Mouse (Mus musculus) layer of hippocampus, postnatal 25 days (tissue): ENCODE measurements around the gene Lrrfip1. TPM values are rescaled to one million over a fixed set of nuclear protein-coding genes. Genes with fewer than 3 reads are reported as not detected.

Source experiments
- DNase-seq, 2 experiments: peaks; one replicate each; pipeline ENCODE4 v3.0.0; 2022; ENCODE audit warnings: mixed read lengths in 2 of 2, low spot score in 1 of 2; ENCODE audit errors: extremely low spot score in 1 of 2
- total RNA-seq, 2 experiments: library from RNA; stranded (reverse); gene quantifications; 2 replicates each; pipeline ENCODE4 v1.2.3; 2021

Gene Lrrfip1
- total RNA-seq, 2 experiments from 2014 or later = 64.0 to 74.4 TPM

GRCm38 (mm10) chr1:90997641-90998040 lies 896 bp upstream of the Lrrfip1 start:
- DNase-seq = no peak

DNA sequence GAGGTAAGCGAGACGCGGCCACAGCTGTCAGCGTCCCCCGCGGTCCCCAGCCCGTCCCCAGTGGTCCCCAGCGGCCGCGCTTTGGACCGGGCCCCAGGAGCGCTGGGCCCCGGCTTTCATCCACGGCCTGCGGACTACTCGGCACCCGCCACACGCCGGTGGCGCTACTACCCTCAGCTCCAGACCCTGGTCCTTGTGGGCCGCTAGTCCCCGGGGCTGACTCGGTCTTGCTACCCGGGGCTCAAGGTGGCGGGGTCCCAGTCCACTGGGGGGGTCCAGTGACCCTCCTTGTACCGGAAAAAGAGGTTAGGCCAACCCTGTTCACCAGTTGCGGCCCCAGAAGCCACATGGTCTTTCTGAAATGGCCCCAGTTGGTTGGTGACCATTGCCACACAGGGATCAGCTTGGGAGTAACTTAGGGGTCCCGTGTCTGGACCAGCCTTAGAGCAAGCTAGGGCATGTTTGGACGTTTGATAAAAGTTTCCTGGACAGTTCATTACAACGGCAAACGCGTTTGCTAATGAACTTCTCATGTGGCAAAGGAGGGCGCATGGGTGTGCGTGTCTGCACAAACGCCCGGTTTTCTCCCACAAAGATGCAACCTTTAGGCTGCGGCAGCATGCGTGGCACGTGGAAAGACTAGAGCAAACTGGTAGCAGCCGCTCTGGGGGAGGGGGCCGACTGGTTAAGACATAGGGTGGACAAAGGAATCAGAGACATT lies 514 bp downstream of the Lrrfip1 start:
- DNase-seq = no peak

- no peak for DNase-seq
Measured at GRCm38 (mm10) chr1:90999911-91000601, 1.5 kb downstream of the Lrrfip1 start.

DNA sequence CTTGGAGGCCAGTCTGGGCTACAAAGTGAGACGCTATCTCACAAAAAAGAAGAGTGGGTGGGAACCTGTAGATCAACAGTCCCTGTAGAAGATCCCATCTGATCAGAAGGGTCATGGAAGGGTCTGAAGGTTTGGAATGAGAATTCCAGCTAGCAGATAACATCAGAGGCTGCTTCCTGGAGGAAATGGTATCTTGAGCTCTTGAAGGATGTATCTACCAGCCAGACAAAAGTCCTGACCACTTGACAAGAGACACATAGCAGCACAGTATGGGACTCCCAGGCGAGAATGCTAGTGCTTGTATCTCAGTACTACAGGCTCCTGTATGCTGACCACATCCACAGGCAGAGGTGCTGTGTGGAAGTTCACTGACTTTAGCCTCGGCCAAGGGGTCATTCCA lies 2.6 kb downstream of the Lrrfip1 start:
- DNase-seq = no peak

- DNase-seq = no peak
Measured at GRCm38 (mm10) chr1:91001871-91002539, 3.5 kb downstream of the Lrrfip1 start.

- no peak for DNase-seq
Measured at GRCm38 (mm10) chr1:91002641-91003040, 4.1 kb downstream of the Lrrfip1 start.

DNA sequence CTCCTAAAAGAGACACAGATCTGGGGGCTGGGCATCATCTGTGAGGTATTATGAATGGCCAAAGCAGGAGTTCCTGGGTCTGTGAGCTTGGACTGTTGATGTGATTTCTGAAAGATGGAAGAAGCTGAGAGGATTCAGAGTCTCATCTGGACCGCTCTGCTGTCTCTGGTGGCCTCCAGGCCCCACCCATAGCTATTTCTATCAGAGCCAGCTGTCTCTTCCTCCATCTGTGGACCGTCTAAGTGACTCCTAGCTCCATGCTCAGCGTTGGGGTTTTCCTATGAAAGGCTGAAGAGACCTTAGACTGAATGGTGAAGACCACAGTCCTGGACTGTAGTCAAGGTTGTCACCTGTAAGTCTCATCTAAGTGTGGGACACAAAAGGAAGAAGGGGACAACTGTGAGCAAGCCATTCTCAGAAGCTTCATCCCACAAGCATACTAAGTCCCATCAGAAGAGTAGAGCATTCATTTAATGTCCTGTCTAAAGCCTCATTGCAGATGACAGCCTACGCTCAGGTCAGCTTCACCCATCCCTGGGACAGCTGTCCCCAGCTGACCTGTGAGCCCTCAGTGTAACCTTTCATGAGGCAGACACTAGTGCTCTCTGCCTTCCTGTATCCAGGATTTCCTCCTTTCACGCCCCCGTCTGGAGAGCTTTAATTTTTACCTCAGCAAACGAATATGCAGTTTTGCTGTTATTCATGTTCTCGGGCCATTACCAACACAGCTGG lies 5.2 kb downstream of the Lrrfip1 start:
- no peak for DNase-seq

DNA sequence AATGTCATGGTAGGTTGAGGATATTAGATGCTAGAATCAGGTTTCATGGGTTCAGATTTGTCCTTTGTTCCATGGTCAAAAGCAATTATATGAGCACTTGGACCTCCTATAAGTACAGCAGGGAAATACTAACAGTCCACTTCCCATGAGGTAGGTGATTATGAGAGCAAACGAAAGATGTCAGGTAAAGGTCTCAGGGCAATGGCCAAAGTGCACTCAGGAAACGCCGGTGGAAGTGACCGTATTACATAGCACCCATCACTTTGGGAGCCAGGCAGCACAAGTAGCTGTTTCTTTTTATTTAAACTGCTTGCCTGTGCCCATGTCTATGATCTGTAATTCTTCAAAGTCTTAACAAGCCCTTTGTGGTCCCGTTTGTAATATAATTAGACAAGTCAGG lies 7.5 kb downstream of the Lrrfip1 start:
- no peak for DNase-seq

- no peak for DNase-seq
Measured at GRCm38 (mm10) chr1:91006708-91007107, 8.2 kb downstream of the Lrrfip1 start.

GRCm38 (mm10) chr1:91008147-91008682 lies 9.7 kb downstream of the Lrrfip1 start:
- no peak for DNase-seq

DNA sequence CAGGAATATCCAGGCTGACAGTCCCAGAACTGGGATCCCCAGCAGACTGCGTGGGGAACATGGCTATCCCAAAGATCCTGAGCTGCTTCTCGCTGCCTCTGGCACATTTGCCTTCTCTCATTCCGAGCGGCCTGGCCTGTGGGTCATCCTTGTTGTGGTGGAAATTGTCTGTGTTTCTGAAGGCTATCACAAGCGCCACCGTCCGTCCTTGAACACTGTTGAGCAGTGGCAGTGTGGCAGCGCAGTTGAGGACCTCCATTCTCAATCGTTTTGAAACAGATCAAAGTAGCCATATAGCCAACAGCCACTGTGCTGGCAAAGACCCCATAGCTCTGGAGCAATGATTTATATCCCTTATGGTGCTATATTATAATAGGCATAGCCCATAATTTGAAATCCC lies 10.2 kb downstream of the Lrrfip1 start:
- no peak for DNase-seq

DNA sequence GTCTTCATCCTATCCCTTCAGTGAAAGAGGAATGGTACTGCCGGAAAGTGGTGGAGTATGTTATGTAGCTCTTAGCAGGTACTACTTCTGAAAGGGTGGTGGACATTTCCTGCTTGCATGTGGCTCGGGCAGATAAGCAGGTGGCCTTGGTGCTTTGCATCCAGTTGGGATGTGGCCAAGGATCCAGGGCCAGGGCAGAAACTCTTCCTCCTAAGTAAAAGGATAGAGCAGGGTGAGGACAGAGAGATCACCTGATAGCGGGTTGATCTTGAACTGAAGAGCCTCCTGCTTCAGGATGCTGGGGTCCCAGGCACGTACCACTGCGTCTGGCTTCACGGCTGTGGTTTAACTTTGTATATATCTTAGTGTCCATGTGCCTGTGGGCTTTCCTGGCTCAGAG lies 10.7 kb downstream of the Lrrfip1 start:
- DNase-seq = no peak

DNA sequence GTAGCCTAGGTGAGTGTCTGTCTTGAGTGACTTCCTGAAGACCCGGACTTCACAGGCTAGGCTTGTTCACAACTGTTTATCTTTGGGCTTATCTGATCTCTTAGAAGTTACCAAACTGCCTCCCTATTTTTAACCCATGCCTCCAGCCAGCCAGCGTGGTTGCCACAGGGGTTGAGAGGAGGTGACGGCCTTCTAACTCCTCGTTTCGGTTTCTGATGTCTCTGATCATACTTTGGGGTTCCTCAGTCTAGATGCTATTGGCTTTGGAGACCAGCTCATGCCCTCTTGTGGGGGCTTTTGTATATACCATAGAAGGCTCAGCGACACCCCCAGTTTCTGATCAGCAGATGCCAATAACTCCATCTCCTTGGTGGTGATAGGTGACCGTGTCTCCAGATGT lies 11.7 kb downstream of the Lrrfip1 start:
- DNase-seq = no peak

DNA sequence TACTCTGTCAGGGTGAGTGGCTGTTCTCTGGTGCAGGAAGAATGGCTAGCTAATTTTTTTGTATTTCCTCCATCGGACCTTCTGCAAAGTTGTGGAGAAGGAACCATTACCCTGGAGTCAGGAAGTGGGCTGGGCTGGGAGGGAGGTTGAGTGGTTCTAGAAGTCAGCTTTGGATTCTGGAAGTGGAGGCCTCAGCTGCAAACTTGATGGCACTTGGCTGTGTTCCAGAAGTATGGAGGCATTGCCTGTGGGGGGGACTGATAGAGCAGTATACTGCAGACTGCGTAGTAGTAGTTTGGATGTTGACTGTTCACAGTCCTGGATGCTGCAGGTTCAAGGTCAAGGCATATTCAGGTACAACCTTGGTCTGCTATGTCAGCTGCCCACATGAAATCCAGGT lies 12.2 kb downstream of the Lrrfip1 start:
- DNase-seq = no peak

DNA sequence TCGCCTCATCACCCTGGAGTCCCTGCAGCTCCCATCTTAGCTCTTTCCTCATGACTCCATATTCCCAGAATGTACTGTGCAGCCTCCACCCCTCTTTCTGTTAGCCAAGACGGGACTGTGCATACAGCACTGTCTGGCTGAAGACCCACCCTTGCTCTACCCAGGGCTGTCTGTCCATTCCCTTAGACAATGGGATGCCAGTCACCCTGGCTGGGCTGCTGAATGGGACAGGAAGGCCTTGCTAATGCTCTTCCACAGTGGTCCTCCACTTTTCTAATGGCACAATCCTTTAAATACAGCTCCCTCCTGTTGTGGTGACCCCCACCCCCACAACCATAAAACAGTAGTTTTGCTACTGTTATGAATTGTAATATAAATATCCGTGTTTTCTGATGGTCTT lies 12.8 kb downstream of the Lrrfip1 start:
- DNase-seq = no peak

GRCm38 (mm10) chr1:91013803-91014202 lies 15.3 kb downstream of the Lrrfip1 start:
- DNase-seq = no peak

DNA sequence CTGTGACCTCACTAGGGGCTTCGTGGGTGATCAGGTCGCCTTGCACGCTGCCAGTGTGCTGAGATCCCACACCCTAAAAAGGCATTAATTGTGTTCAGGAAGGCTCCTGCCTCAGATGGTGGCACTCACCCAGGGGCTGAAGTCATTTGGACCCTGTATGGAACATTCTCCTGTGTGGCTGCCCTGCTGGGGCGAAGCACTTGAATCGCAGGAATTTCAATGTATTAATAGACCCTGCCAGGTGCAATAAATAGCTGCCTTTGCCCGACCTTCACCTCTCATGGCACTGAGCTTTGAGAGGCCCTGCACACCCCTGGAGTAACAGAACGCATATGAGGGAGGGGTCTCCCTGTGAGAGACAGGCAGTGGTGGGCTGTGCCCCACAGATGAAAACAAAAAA lies 17.0 kb downstream of the Lrrfip1 start:
- DNase-seq = no peak

- no peak for DNase-seq
Measured at GRCm38 (mm10) chr1:91017111-91017758, 18.7 kb downstream of the Lrrfip1 start.

DNA sequence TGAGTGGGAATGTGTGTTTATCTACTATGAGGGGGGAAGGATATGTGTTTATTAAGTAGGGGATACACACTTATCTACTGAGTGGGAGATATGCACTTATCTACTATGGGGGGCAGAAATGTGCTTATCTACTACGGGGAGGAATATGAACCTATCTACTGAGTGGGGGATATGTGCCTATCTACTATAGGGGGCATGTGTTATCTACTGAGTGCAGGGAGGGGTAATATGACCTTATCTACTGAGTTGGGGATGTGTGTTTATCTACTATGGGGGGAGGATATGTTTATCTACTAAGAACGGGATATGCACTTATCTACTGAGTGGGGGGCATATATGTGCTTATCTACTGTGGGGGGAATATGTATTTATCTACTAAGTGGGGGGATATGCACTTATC lies 20.8 kb downstream of the Lrrfip1 start:
- no peak for DNase-seq

DNA sequence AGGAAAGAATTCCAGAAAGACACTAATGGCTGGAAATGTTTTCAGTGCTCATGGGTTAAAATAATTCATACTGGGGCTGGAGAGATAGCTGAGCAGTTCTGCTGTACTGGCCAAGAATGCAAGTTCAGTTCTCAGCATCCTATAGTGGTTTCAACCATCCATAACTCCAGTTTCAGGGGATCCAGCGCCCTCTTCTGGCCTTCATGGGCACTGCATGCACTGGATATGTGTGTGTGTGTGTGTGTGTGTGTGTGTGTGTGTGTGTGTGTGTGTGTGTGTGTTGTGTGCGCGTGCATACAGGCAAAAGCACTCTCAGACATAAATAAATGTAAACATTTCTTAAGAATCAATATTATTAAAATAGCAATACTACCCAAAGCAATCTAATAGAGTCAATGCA lies 22.8 kb downstream of the Lrrfip1 start:
- no peak for DNase-seq
